Mouse (Mus musculus) stomach, embryonic 15.5 days (tissue): Measurements from ENCODE around the gene Rbms1. TPM values are rescaled to one million over a fixed set of nuclear protein-coding genes. Genes with fewer than 3 reads are reported as not detected.

Experiments used
- ATAC-seq: fragments of 200-750 bp; cut with Nextera tagmentation; 2 replicates; pipeline ENCODE4 v1.8.0; 2017; ENCODE audit warnings: low read depth, moderate number of reproducible peaks, moderate TSS enrichment; ENCODE audit not compliant: insufficient read depth, low FRiP score
- H3K27ac ChIP-seq: fragments of 300-500 bp; sonication (generic); 2 replicates; pipeline ENCODE4 v1.5.1; 2015; ENCODE audit warnings: mild to moderate bottlenecking, inconsistent platforms
- H3K27me3 ChIP-seq: fragments of 300-500 bp; sonication (generic); replicated peaks from 2 replicates; pipeline ENCODE4 v1.6.1; 2015; ENCODE audit warnings: inconsistent platforms
- H3K36me3 ChIP-seq: fragments of 300-500 bp; sonication (generic); 2 replicates; pipeline ENCODE4 v1.6.1; 2015; ENCODE audit warnings: inconsistent platforms
- H3K4me1 ChIP-seq: fragments of 300-500 bp; sonication (generic); 2 replicates; pipeline ENCODE4 v1.6.1; 2015; ENCODE audit warnings: inconsistent platforms
- H3K4me2 ChIP-seq: fragments of 300-500 bp; sonication (generic); 2 replicates; pipeline ENCODE4 v1.6.1; 2015; ENCODE audit warnings: mild to moderate bottlenecking, inconsistent platforms
- H3K4me3 ChIP-seq: fragments of 300-500 bp; sonication (generic); replicated peaks from 2 replicates; pipeline ENCODE4 v1.5.1; 2015; ENCODE audit warnings: inconsistent platforms
- H3K9ac ChIP-seq: fragments of 300-500 bp; sonication (generic); 2 replicates; pipeline ENCODE4 v1.6.1; 2015; ENCODE audit warnings: inconsistent platforms
- H3K9me3 ChIP-seq: fragments of 300-500 bp; sonication (generic); 2 replicates; pipeline ENCODE4 v1.6.1; 2016; ENCODE audit warnings: inconsistent platforms
- WGBS: fragments of 180-500 bp; shearing (Covaris S2); methylation state at CpG from one replicate; pipeline ENCODE4 v1.1.7; 2015; 5-methylcytosine and 5-hydroxymethylcytosine counted together
- polyA plus RNA-seq: library from polyadenylated mRNA; unstranded; fragments of >200 nt; fragmentation: Nextera tagmentation; extraction: Ambion mirVana; gene quantifications from 2 replicates; pipeline ENCODE4 v1.2.1, GENCODE M21; 2015

Gene Rbms1
- polyA plus RNA-seq, 1 experiment from 2014 or later, result 130 TPM

GRCm38 (mm10) chr2:60800921-60801558 is 162.0 kb downstream of the Rbms1 start:
- Histone ChIP-seq H3K27ac (peak overlapping the region; percentile 23; the same call in 1 of the 2 replicates), H3K27me3 (no peaks in the 10 kb centered on the region), H3K9ac (no peak overlapping the region), H3K4me3 (peak overlapping the region; percentile 24), H3K4me2 (peak overlapping the region; percentile 46), H3K4me1 (peaks cover 15% of the 10 kb centered on the region; the same call in 1 of the 2 replicates), H3K9me3 (no peaks in the 10 kb centered on the region), H3K36me3 (0 out of 2 replicates have a peak, but pooled peaks cover 2% of the 10 kb centered on the region)
- WGBS, result 29% methylated on average over 15 of the region's 15 CpGs
- peak; percentile 58 for ATAC-seq

DNA sequence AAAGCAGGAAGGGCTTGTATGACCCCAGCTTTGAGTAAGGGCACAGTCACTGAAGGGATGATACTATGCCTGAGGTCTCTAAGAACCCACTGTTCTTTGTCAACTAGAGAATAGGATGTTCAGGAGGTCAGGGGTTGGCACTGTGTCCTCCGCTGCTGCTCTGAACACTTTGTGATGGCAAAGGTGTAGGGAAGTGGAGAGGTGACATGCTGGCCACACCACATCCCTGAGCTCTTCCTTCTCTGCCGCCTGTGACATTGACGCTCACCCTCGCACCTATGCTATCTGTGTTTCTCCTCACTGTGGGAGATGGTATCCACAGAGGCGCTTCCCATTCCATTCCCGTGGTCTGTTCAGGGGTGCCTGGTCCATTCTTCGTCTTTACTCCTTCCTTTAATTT is 163.2 kb downstream of the Rbms1 start:
- no peak overlapping the region for H3K4me2 ChIP-seq
- H3K9ac ChIP-seq, result no peak overlapping the region
- 0 out of 2 replicates have a peak, but pooled peaks cover 5% of the 10 kb centered on the region for H3K36me3 ChIP-seq
- no peak overlapping the region for H3K27ac ChIP-seq
- peaks cover 14% of the 10 kb centered on the region; the same call in 1 of the 2 replicates for H3K4me1 ChIP-seq
- no peaks in the 10 kb centered on the region for H3K9me3 ChIP-seq
- WGBS, result 89% methylated on average over 7 of the region's 7 CpGs
- H3K4me3 ChIP-seq, result no peak overlapping the region
- ATAC-seq, result no peak
- H3K27me3 ChIP-seq, result no peaks in the 10 kb centered on the region

DNA sequence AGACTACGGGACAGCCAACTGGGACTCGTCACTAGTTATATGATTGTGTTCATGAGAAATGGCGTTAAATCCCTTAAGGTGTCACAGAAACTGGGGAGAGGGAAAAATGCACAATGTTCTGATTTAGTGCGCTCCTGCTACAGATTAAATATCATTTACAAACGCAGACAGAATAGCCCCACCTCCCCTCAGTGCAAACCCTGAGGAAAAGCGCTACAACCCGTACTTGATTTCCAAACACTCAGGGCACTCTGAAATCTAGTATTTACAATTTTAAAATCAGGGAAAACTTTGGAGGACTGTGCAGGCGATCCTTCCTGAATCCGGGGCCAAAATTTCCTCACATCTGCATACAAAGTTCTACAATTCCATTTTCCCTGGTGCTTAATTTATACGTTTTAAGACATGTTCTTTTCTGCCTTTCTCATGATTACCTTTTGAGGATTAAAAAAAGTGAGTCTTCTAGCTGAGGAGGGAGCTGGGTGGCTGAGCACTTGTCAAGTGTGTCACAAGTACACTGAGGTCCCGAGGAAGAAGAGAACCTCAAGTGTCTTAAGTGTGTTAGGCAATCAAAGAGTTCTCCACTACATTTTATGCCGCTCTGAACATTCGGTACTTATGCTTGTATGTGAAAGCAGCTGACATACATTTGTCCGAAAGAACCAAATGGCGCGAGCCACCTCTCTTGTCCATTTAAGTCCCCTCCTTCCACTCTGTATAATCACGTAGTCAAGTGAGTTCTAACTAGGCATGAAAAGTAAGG is 164.0 kb downstream of the Rbms1 start:
- Histone ChIP-seq H3K9me3 (no peaks in the 10 kb centered on the region), H3K4me3 (no peak overlapping the region), H3K27me3 (no peaks in the 10 kb centered on the region), H3K4me2 (no peak overlapping the region), H3K36me3 (0 out of 2 replicates have a peak, but pooled peaks cover 5% of the 10 kb centered on the region), H3K4me1 (0 out of 2 replicates have a peak, but pooled peaks cover 10% of the 10 kb centered on the region), H3K9ac (no peak overlapping the region), H3K27ac (no peak overlapping the region)
- 84% methylated on average over 17 of the region's 17 CpGs for WGBS
- no peak for ATAC-seq

GRCm38 (mm10) chr2:60796969-60797669 is 165.9 kb downstream of the Rbms1 start:
- H3K27ac ChIP-seq, result 0 out of 2 replicates have a peak overlapping the region, but pooled peaks have one; percentile 9
- no peak overlapping the region for H3K9ac ChIP-seq
- H3K36me3 ChIP-seq, result 0 out of 2 replicates have a peak, but pooled peaks cover 5% of the 10 kb centered on the region
- 0 out of 2 replicates have a peak, but pooled peaks cover 4% of the 10 kb centered on the region for H3K4me1 ChIP-seq
- H3K27me3 ChIP-seq, result no peaks in the 10 kb centered on the region
- H3K4me3 ChIP-seq, result no peak overlapping the region
- H3K9me3 ChIP-seq, result no peaks in the 10 kb centered on the region
- no peak for ATAC-seq
- H3K4me2 ChIP-seq, result no peak overlapping the region
- 77% methylated on average over 17 of the region's 17 CpGs for WGBS

- Histone ChIP-seq H3K4me3 (no peak overlapping the region), H3K36me3 (peaks cover 5% of the 10 kb centered on the region; the same call in 1 of the 2 replicates), H3K27me3 (no peaks in the 10 kb centered on the region), H3K4me1 (0 out of 2 replicates have a peak, but pooled peaks cover 4% of the 10 kb centered on the region), H3K4me2 (no peak overlapping the region), H3K9ac (no peak overlapping the region), H3K9me3 (no peaks in the 10 kb centered on the region), H3K27ac (no peak overlapping the region)
- 80% methylated on average over 2 of the region's 2 CpGs for WGBS
- ATAC-seq, result no peak
Measured at GRCm38 (mm10) chr2:60796616-60796968, 166.4 kb downstream of the Rbms1 start.

GRCm38 (mm10) chr2:60795861-60796260 is 167.1 kb downstream of the Rbms1 start:
- H3K4me3 ChIP-seq, result no peak overlapping the region
- H3K27me3 ChIP-seq, result no peaks in the 10 kb centered on the region
- H3K27ac ChIP-seq, result no peak overlapping the region
- H3K36me3 ChIP-seq, result peaks cover 7% of the 10 kb centered on the region; the same call in 1 of the 2 replicates
- H3K9me3 ChIP-seq, result no peaks in the 10 kb centered on the region
- H3K9ac ChIP-seq, result no peak overlapping the region
- ATAC-seq, result no peak
- no peak overlapping the region for H3K4me2 ChIP-seq
- no peaks in the 10 kb centered on the region for H3K4me1 ChIP-seq
- 78% methylated on average over 9 of the region's 9 CpGs for WGBS

DNA sequence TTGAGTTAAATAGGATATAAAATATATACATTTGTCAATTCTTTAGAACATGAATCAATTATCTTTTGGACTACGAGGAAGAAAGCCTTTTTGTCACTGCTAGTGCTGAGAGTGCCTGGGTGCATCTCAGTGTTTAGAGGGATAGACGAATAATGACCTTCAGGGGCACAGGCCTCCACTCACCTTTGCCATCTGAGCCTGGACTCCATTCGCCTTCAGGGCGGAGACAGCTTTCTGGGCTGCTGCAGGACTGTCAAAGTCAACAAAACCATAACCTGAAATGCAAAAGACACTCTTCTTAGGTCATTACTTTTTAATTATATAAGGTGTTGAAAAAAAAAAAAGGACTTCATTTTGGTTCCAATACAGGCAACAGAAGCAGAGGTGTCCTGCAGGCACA is 170.5 kb downstream of the Rbms1 start:
- H3K4me3 ChIP-seq, result no peak overlapping the region
- H3K27ac ChIP-seq, result no peak overlapping the region
- 70% methylated on average over 4 of the region's 4 CpGs for WGBS
- no peaks in the 10 kb centered on the region for H3K4me1 ChIP-seq
- no peaks in the 10 kb centered on the region for H3K27me3 ChIP-seq
- no peaks in the 10 kb centered on the region for H3K9me3 ChIP-seq
- peaks cover 11% of the 10 kb centered on the region; the same call in 1 of the 2 replicates for H3K36me3 ChIP-seq
- H3K4me2 ChIP-seq, result no peak overlapping the region
- no peak overlapping the region for H3K9ac ChIP-seq
- ATAC-seq, result no peak

DNA sequence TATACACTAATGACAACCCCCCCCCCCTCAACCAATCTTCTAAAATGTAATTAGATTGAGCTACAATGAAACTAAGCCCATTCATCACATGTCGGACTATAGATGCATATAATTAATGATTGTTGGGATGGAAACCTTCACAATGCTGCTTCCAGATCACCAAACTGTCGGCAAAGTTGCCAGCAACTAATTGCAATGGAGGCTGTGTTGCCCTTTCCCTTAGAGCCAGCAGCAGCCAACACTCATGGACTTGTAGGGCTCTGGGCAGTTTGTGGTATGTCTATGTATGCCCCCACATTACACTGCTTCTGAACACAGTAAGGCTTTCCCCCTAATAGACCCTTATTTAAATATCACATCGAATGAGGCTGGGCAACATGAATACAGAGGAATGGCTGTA is 173.9 kb downstream of the Rbms1 start:
- H3K27me3 ChIP-seq, result no peaks in the 10 kb centered on the region
- H3K36me3 ChIP-seq, result peaks cover 10% of the 10 kb centered on the region; the same call in 1 of the 2 replicates

DNA sequence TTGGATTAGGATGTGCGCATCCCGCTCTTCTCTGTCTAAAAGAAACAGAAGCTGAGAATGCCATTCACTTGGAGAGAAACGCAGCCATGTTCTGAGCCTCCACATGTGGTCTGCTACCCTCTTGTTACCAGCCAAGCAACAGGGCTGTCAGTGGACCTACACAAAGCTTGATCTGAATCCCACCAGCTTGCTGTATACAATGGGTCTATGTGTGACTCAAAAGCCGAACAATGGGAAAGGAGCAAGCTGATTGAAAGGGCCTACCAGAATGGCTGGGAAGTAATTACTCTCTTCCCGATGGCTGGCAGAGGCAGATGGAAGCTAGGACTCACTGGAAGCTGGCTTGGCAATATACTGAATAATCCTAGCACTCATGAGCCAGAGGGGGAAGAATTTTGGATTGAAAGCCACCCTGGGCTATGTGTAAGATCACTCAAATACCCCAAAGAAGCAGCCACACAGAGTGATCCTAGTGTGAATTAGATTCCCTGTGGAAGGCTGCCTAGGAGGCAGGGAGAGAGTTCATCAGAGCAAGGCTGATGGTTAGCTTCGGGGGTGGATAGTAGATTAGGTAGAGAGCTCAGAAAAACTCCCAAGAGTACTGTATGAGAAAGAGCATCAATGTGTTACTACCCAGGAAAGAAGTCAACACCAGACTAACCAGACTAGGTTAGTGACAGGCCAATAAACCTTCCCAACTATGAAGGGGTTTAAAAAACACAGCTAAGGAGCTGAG is 174.7 kb downstream of the Rbms1 start:
- no peak for ATAC-seq
- H3K4me1 ChIP-seq, result no peaks in the 10 kb centered on the region

More for the DNA sequence above, 173.9 kb downstream of the Rbms1 start:
- no peak overlapping the region for H3K4me2 ChIP-seq
- no peaks in the 10 kb centered on the region for H3K9me3 ChIP-seq
- no peak overlapping the region for H3K9ac ChIP-seq
- ATAC-seq, result no peak
- 88% methylated on average over 3 of the region's 3 CpGs for WGBS
- no peak overlapping the region for H3K27ac ChIP-seq
- H3K4me1 ChIP-seq, result no peaks in the 10 kb centered on the region
- no peak overlapping the region for H3K4me3 ChIP-seq

GRCm38 (mm10) chr2:60787088-60787487 is 175.9 kb downstream of the Rbms1 start:
- Histone ChIP-seq H3K9me3 (no peaks in the 10 kb centered on the region), H3K4me2 (no peak overlapping the region), H3K4me3 (no peak overlapping the region), H3K27ac (no peak overlapping the region), H3K36me3 (peaks cover 10% of the 10 kb centered on the region; the same call in 1 of the 2 replicates), H3K9ac (no peak overlapping the region), H3K4me1 (no peaks in the 10 kb centered on the region), H3K27me3 (no peaks in the 10 kb centered on the region)
- WGBS, result 91% methylated on average over 5 of the region's 5 CpGs
- no peak for ATAC-seq

More for the DNA sequence above, 174.7 kb downstream of the Rbms1 start:
- peaks cover 10% of the 10 kb centered on the region; the same call in 1 of the 2 replicates for H3K36me3 ChIP-seq
- H3K27ac ChIP-seq, result 0 out of 2 replicates have a peak overlapping the region, but pooled peaks have one; percentile 26
- H3K27me3 ChIP-seq, result no peaks in the 10 kb centered on the region
- no peak overlapping the region for H3K4me3 ChIP-seq
- 86% methylated on average over 6 of the region's 6 CpGs for WGBS
- H3K9ac ChIP-seq, result no peak overlapping the region
- H3K4me2 ChIP-seq, result no peak overlapping the region
- no peaks in the 10 kb centered on the region for H3K9me3 ChIP-seq

GRCm38 (mm10) chr2:60786289-60786688 is 176.7 kb downstream of the Rbms1 start:
- no peak for ATAC-seq
- Histone ChIP-seq H3K4me1 (no peaks in the 10 kb centered on the region), H3K9ac (no peak overlapping the region), H3K27me3 (no peaks in the 10 kb centered on the region), H3K4me2 (no peak overlapping the region), H3K4me3 (no peak overlapping the region), H3K9me3 (no peaks in the 10 kb centered on the region), H3K36me3 (peaks cover 15% of the 10 kb centered on the region; the same call in 1 of the 2 replicates), H3K27ac (no peak overlapping the region)
- WGBS, result 64% methylated on average over 10 of the region's 10 CpGs
